Mouse (Mus musculus) embryo, embryonic 10.5 days (tissue): ENCODE measurements around the gene Mybbp1a.

Experiments
- DNase-seq: peaks from one replicate; pipeline ENCODE4 v3.0.0-alpha.2; 2015; ENCODE audit warnings: low spot score

The Mybbp1a gene

GRCm38 (mm10) chr11:72478228-72478627 lies 37.1 kb downstream of the Mybbp1a start:
- DNase-seq, result no peak

- no peak for DNase-seq
These were observed 38.3 kb downstream of the Mybbp1a start for GRCm38 (mm10) chr11:72479499-72479898.

- no peak for DNase-seq
These were observed 40.2 kb downstream of the Mybbp1a start for GRCm38 (mm10) chr11:72481313-72481712.

- DNase-seq, result no peak
These were observed 40.8 kb downstream of the Mybbp1a start for GRCm38 (mm10) chr11:72481952-72482351.

- no peak for DNase-seq
These were observed 43.4 kb downstream of the Mybbp1a start for GRCm38 (mm10) chr11:72484549-72484948.

GRCm38 (mm10) chr11:72485157-72485556 lies 44.0 kb downstream of the Mybbp1a start:
- peak; percentile 12 for DNase-seq

GRCm38 (mm10) chr11:72485960-72486359 lies 44.8 kb downstream of the Mybbp1a start:
- no peak for DNase-seq

GRCm38 (mm10) chr11:72487171-72487570 lies 46.0 kb downstream of the Mybbp1a start:
- no peak for DNase-seq

- DNase-seq, result no peak
These were observed 46.6 kb downstream of the Mybbp1a start for GRCm38 (mm10) chr11:72487739-72488138.

GRCm38 (mm10) chr11:72488753-72489271 lies 47.7 kb downstream of the Mybbp1a start:
- DNase-seq, result peak; percentile 45

GRCm38 (mm10) chr11:72489397-72489796 lies 48.2 kb downstream of the Mybbp1a start:
- DNase-seq, result no peak

GRCm38 (mm10) chr11:72489881-72490301 lies 48.7 kb downstream of the Mybbp1a start, which contains the start of gene Spns2:
TSS of gene Spns2 (minus strand) at chr11:72489904.
- peak; percentile 91 for DNase-seq

GRCm38 (mm10) chr11:72491130-72491960 lies 50.2 kb downstream of the Mybbp1a start:
- DNase-seq, result no peak

- DNase-seq, result peak; percentile 77
These were observed 53.2 kb downstream of the Mybbp1a start for GRCm38 (mm10) chr11:72494046-72494988.

GRCm38 (mm10) chr11:72496066-72496465 lies 54.9 kb downstream of the Mybbp1a start:
- DNase-seq, result no peak

- DNase-seq, result no peak
These were observed 55.6 kb downstream of the Mybbp1a start for GRCm38 (mm10) chr11:72496775-72497174.

GRCm38 (mm10) chr11:72497367-72497766 lies 56.2 kb downstream of the Mybbp1a start:
- no peak for DNase-seq

GRCm38 (mm10) chr11:72500139-72500538 lies 59.0 kb downstream of the Mybbp1a start:
- DNase-seq, result no peak
